Mouse (Mus musculus) v-Abl transformed pro-B cells (cell line): ENCODE results near the gene Parp16.

Experiments
- in situ Hi-C, 2 experiments: fragments of 400-800 bp; cut with MboI; formaldehyde crosslinking; loops; one replicate each; pipeline ENCODE4 v1.15.1; 2025; ENCODE audit not compliant: unreplicated experiment in 2 of 2

Parp16 gene

GRCm38 (mm10) chr9:65238191-65238760, 43.1 kb downstream of the Parp16 start:
- in situ Hi-C loops, result loop anchor here in 1 of 2 experiments (5.0 kb wide), 1 partner anchor 39 kb away; no protein-coding TSS in a partner anchor

GRCm38 (mm10) chr9:65239176-65239575, 44.0 kb downstream of the Parp16 start:
- in situ Hi-C loops, result loop anchor here in 1 of 2 experiments (5.0 kb wide), 1 partner anchor 38 kb away; no protein-coding TSS in a partner anchor

GRCm38 (mm10) chr9:65239731-65240130, 44.6 kb downstream of the Parp16 start:
- in situ Hi-C loops, result loop anchor here in 1 of 2 experiments (5.0 kb wide), 1 partner anchor 38 kb away; no protein-coding TSS in a partner anchor

- in situ Hi-C loops, result no loop called here
These were observed 45.4 kb downstream of the Parp16 start for GRCm38 (mm10) chr9:65240587-65240986.

- in situ Hi-C loops, result no loop called here
These were observed 46.8 kb downstream of the Parp16 start for GRCm38 (mm10) chr9:65241973-65242372.

GRCm38 (mm10) chr9:65243249-65243648, 48.1 kb downstream of the Parp16 start:
- in situ Hi-C loops, result no loop called here

- in situ Hi-C loops, result no loop called here
These were observed 49.1 kb downstream of the Parp16 start for GRCm38 (mm10) chr9:65244036-65244806.

- in situ Hi-C loops, result no loop called here
These were observed 52.6 kb downstream of the Parp16 start for GRCm38 (mm10) chr9:65247502-65248376.

- in situ Hi-C loops, result no loop called here
These were observed 53.2 kb downstream of the Parp16 start for GRCm38 (mm10) chr9:65248377-65248690.

GRCm38 (mm10) chr9:65252026-65252425, 56.9 kb downstream of the Parp16 start:
- in situ Hi-C loops, result no loop called here

- in situ Hi-C loops, result no loop called here
These were observed 60.9 kb downstream of the Parp16 start for GRCm38 (mm10) chr9:65255906-65256600.

- in situ Hi-C loops, result no loop called here
These were observed 62.2 kb downstream of the Parp16 start for GRCm38 (mm10) chr9:65257218-65257910.

GRCm38 (mm10) chr9:65259366-65259765, 64.2 kb downstream of the Parp16 start:
- in situ Hi-C loops, result no loop called here

GRCm38 (mm10) chr9:65261591-65262230, 66.6 kb downstream of the Parp16 start:
- in situ Hi-C loops, result no loop called here

- in situ Hi-C loops, result no loop called here
These were observed 67.5 kb downstream of the Parp16 start for GRCm38 (mm10) chr9:65262641-65263120.

- in situ Hi-C loops, result no loop called here
These were observed 69.8 kb downstream of the Parp16 start, which contains the start of gene Cilp for GRCm38 (mm10) chr9:65264959-65265358. Gene Cilp (plus strand): TSS chr9:65265180.

GRCm38 (mm10) chr9:65267742-65268515, 72.8 kb downstream of the Parp16 start:
- in situ Hi-C loops, result no loop called here

GRCm38 (mm10) chr9:65273048-65273809, 78.1 kb downstream of the Parp16 start:
- in situ Hi-C loops, result no loop called here
